Mouse (Mus musculus): ENCODE data around the gene Blvrb. TPM values are rescaled to one million over a fixed set of nuclear protein-coding genes. Genes with fewer than 3 reads are reported as not detected.

The Blvrb gene
- 30.3 and 46.4 TPM in 2 replicates for polyA plus RNA-seq (2015; fragmentation: Nextera tagmentation; extraction: Ambion mirVana)

GRCm38 (mm10) chr7:27447419-27448286, at the start of gene Blvrb, which contains the start of gene Sptbn4:
TSS of gene Blvrb (plus strand) at chr7:27447978.
TSS of gene Sptbn4 (minus strand) at chr7:27447686.

GRCm38 (mm10) chr7:27473156-27473834, 25.5 kb downstream of the Blvrb start, which contains the start of gene Sertad3:
TSS of gene Sertad3 (plus strand) at chr7:27473768.

GRCm38 (mm10) chr7:27486770-27487697, 39.3 kb downstream of the Blvrb start, which contains the start of gene Sertad1:
TSS of gene Sertad1 (plus strand) at chr7:27486910.

GRCm38 (mm10) chr7:27499036-27499435, 51.3 kb downstream of the Blvrb start, which contains the start of gene Prx:
TSS of gene Prx (plus strand) at chr7:27499324.

Other genes starting within 250 kb of the Blvrb start
- gene Itpkc, start 219.3 kb upstream of the Blvrb start, polyA plus RNA-seq (2015; fragmentation: Nextera tagmentation; extraction: Ambion mirVana), result 2.1 and 2.9 TPM in 2 replicates
- gene Coq8b, start 215.0 kb upstream of the Blvrb start, polyA plus RNA-seq (2015; fragmentation: Nextera tagmentation; extraction: Ambion mirVana), result 6.1 and 8.7 TPM in 2 replicates
- gene Numbl, start 189.5 kb upstream of the Blvrb start, polyA plus RNA-seq (2015; fragmentation: Nextera tagmentation; extraction: Ambion mirVana), result 16.8 and 20.3 TPM in 2 replicates
- 32.9 and 37.2 TPM in 2 replicates for gene Ltbp4, start 110.3 kb upstream of the Blvrb start, polyA plus RNA-seq (2015; fragmentation: Nextera tagmentation; extraction: Ambion mirVana)
- gene Shkbp1, start 92.0 kb upstream of the Blvrb start, polyA plus RNA-seq (2015; fragmentation: Nextera tagmentation; extraction: Ambion mirVana), result 5.5 and 9.9 TPM in 2 replicates
- 0.38 and 0.88 TPM in 2 replicates for gene Gm20479, start 90.6 kb upstream of the Blvrb start, polyA plus RNA-seq (2015; fragmentation: Nextera tagmentation; extraction: Ambion mirVana)
- gene Sptbn4, start 292 bp upstream of the Blvrb start, polyA plus RNA-seq (2015; fragmentation: Nextera tagmentation; extraction: Ambion mirVana), result 0.12 and 0.18 TPM in 2 replicates
- 20.3 and 21.0 TPM in 2 replicates for gene Sertad3, start 25.8 kb downstream of the Blvrb start, polyA plus RNA-seq (2015; fragmentation: Nextera tagmentation; extraction: Ambion mirVana)
- gene Sertad1, start 38.9 kb downstream of the Blvrb start, polyA plus RNA-seq (2015; fragmentation: Nextera tagmentation; extraction: Ambion mirVana), result 27.1 and 31.3 TPM in 2 replicates
- 9.2 and 10.2 TPM in 2 replicates for gene Prx, start 51.3 kb downstream of the Blvrb start, polyA plus RNA-seq (2015; fragmentation: Nextera tagmentation; extraction: Ambion mirVana)
- 1.0 and 1.1 TPM in 2 replicates for gene Hipk4, start 75.3 kb downstream of the Blvrb start, polyA plus RNA-seq (2015; fragmentation: Nextera tagmentation; extraction: Ambion mirVana)
- 54.0 and 62.4 TPM in 2 replicates for gene Pld3, start 105.2 kb downstream of the Blvrb start, polyA plus RNA-seq (2015; fragmentation: Nextera tagmentation; extraction: Ambion mirVana)
- gene 2310022A10Rik, start 105.3 kb downstream of the Blvrb start, polyA plus RNA-seq (2015; fragmentation: Nextera tagmentation; extraction: Ambion mirVana), result 96.5 and 111 TPM in 2 replicates
- 116 and 131 TPM in 2 replicates for gene Akt2, start 143.6 kb downstream of the Blvrb start, polyA plus RNA-seq (2015; fragmentation: Nextera tagmentation; extraction: Ambion mirVana)
- gene Ttc9b, start 205.9 kb downstream of the Blvrb start, polyA plus RNA-seq (2015; fragmentation: Nextera tagmentation; extraction: Ambion mirVana), result 0.07 TPM in 1 of 2 replicates, not detected in the other
- gene Map3k10, start 226.6 kb downstream of the Blvrb start, polyA plus RNA-seq (2015; fragmentation: Nextera tagmentation; extraction: Ambion mirVana), result 2.8 and 5.1 TPM in 2 replicates
- 2.4 and 2.8 TPM in 2 replicates for gene Zfp607b, start 241.4 kb downstream of the Blvrb start, polyA plus RNA-seq (2015; fragmentation: Nextera tagmentation; extraction: Ambion mirVana)